Mouse (Mus musculus) stomach, postnatal 0 days (tissue): ENCODE measurements around the gene Xpr1. TPM values are rescaled to one million over a fixed set of nuclear protein-coding genes. Genes with fewer than 3 reads are reported as not detected.

Experiments
- ATAC-seq: fragments of 200-750 bp; cut with Nextera tagmentation; 2 replicates; pipeline ENCODE4 v1.8.0; 2017; ENCODE audit not compliant: low FRiP score, low TSS enrichment
- DNase-seq: peaks from one replicate; pipeline ENCODE4 v3.0.0-alpha.2; 2016; ENCODE audit warnings: low spot score
- H3K27ac ChIP-seq: fragments of 300-500 bp; sonication (generic); replicated peaks from 2 replicates; pipeline ENCODE4 v1.5.1; 2014; ENCODE audit warnings: mild to moderate bottlenecking, control low read depth
- H3K27me3 ChIP-seq: fragments of 300-500 bp; sonication (generic); 2 replicates; pipeline ENCODE4 v1.6.1; 2014; ENCODE audit warnings: low read length; ENCODE audit not compliant: control insufficient read depth, insufficient read depth
- H3K36me3 ChIP-seq: fragments of 300-500 bp; sonication (generic); 2 replicates; pipeline ENCODE4 v1.6.1; 2014; ENCODE audit warnings: low read length, mixed read lengths; ENCODE audit not compliant: control insufficient read depth, insufficient read depth
- H3K4me1 ChIP-seq: fragments of 300-500 bp; sonication (generic); replicated peaks from 2 replicates; pipeline ENCODE4 v1.6.1; 2014; ENCODE audit warnings: antibody characterized with exemption; ENCODE audit not compliant: control insufficient read depth, insufficient read depth
- H3K4me2 ChIP-seq: fragments of 300-500 bp; sonication (generic); replicated peaks from 2 replicates; pipeline ENCODE4 v1.6.1; 2014; ENCODE audit warnings: low read depth, mild to moderate bottlenecking, control low read depth, moderate library complexity
- H3K4me3 ChIP-seq: fragments of 300-500 bp; sonication (generic); 2 replicates; pipeline ENCODE4 v1.5.1; 2014; ENCODE audit warnings: low read depth, low read length, control low read depth
- H3K9ac ChIP-seq: fragments of 300-500 bp; sonication (generic); 2 replicates; pipeline ENCODE4 v1.6.1; 2014; ENCODE audit warnings: mild to moderate bottlenecking, low read length, control low read depth, mixed read lengths
- H3K9me3 ChIP-seq: fragments of 300-500 bp; sonication (generic); 2 replicates; pipeline ENCODE4 v1.6.1; 2016; ENCODE audit warnings: low read length; ENCODE audit not compliant: control insufficient read depth
- CTCF ChIP-seq: IDR thresholded peaks from 2 replicates; pipeline ENCODE4 v1.5.1; 2016; ENCODE audit warnings: antibody characterized with exemption, low read depth, mild to moderate bottlenecking, moderate library complexity
- EP300 ChIP-seq: optimal IDR thresholded peaks from 2 replicates; pipeline ENCODE3; 2016; ENCODE audit warnings: antibody characterized with exemption
- WGBS: fragments of 180-500 bp; shearing (Covaris S2); extraction: QIAGEN DNeasy Blood & Tissue Kit; methylation state at CpG from one replicate; pipeline ENCODE4 v1.1.7; 2014; 5-methylcytosine and 5-hydroxymethylcytosine counted together
- polyA plus RNA-seq: library from polyadenylated mRNA; unstranded; fragments of >200 nt; fragmentation: Nextera tagmentation; extraction: Ambion mirVana; gene quantifications from 2 replicates; pipeline ENCODE4 v1.2.1, GENCODE M21; 2015

Xpr1 gene
- polyA plus RNA-seq, 1 experiment from 2014 or later, result 2.9 TPM

- no peak for TF ChIP-seq CTCF
- no peak for TF ChIP-seq EP300
- H3K4me3 ChIP-seq, result no peak overlapping the region
- H3K27ac ChIP-seq, result no peak overlapping the region
- WGBS, result 53% methylated on average over 2 of the region's 2 CpGs
- DNase-seq, result no peak
- H3K9ac ChIP-seq, result no peak overlapping the region
- H3K4me1 ChIP-seq, result no peaks in the 10 kb centered on the region
- H3K4me2 ChIP-seq, result no peak overlapping the region
- ATAC-seq, result no peak
- H3K27me3 ChIP-seq, result no peaks in the 10 kb centered on the region
- H3K9me3 ChIP-seq, result no peaks in the 10 kb centered on the region
- H3K36me3 ChIP-seq, result no peaks in the 10 kb centered on the region
Observed at GRCm38 (mm10) chr1:155303402-155303801, 113.8 kb downstream of the Xpr1 start.

- H3K4me2 ChIP-seq, result no peak overlapping the region
- H3K36me3 ChIP-seq, result no peaks in the 10 kb centered on the region
- no peaks in the 10 kb centered on the region for H3K4me1 ChIP-seq
- no peak for ATAC-seq
- H3K9ac ChIP-seq, result no peak overlapping the region
- no peak overlapping the region for H3K27ac ChIP-seq
- no peak overlapping the region for H3K4me3 ChIP-seq
- H3K27me3 ChIP-seq, result no peaks in the 10 kb centered on the region
- 92% methylated on average over 5 of the region's 5 CpGs for WGBS
- H3K9me3 ChIP-seq, result no peaks in the 10 kb centered on the region
- no peak for DNase-seq
- TF ChIP-seq CTCF, result no peak
- no peak for TF ChIP-seq EP300
Observed at GRCm38 (mm10) chr1:155297615-155298014, 119.6 kb downstream of the Xpr1 start.

GRCm38 (mm10) chr1:155297203-155297602, 120.0 kb downstream of the Xpr1 start:
- Histone ChIP-seq H3K9me3 (no peaks in the 10 kb centered on the region), H3K4me2 (no peak overlapping the region), H3K4me1 (no peaks in the 10 kb centered on the region), H3K4me3 (no peak overlapping the region), H3K27me3 (no peaks in the 10 kb centered on the region), H3K9ac (no peak overlapping the region), H3K36me3 (no peaks in the 10 kb centered on the region), H3K27ac (no peak overlapping the region)
- ATAC-seq (no peak), DNase-seq (no peak)
- WGBS, result 92% methylated on average over 2 of the region's 2 CpGs
- no peak for TF ChIP-seq EP300
- no peak for TF ChIP-seq CTCF

- DNase-seq (no peak), ATAC-seq (peak; percentile 57; the same call in 1 of the 2 replicates)
- no peak overlapping the region for H3K9ac ChIP-seq
- WGBS, result 12% methylated on average over 3 of the region's 3 CpGs
- H3K4me3 ChIP-seq, result no peak overlapping the region
- H3K4me2 ChIP-seq, result no peak overlapping the region
- H3K9me3 ChIP-seq, result no peaks in the 10 kb centered on the region
- no peaks in the 10 kb centered on the region for H3K27me3 ChIP-seq
- no peaks in the 10 kb centered on the region for H3K4me1 ChIP-seq
- no peak overlapping the region for H3K27ac ChIP-seq
- TF ChIP-seq EP300, result no peak
- TF ChIP-seq CTCF, result peak; percentile 90
- H3K36me3 ChIP-seq, result no peaks in the 10 kb centered on the region; the same call in 1 of the 2 replicates
Observed at GRCm38 (mm10) chr1:155293446-155293845, 123.8 kb downstream of the Xpr1 start.

- Histone ChIP-seq H3K9me3 (no peaks in the 10 kb centered on the region), H3K4me3 (no peak overlapping the region)
Observed at GRCm38 (mm10) chr1:155289411-155289810, 127.8 kb downstream of the Xpr1 start.

GRCm38 (mm10) chr1:155288033-155288432, 129.2 kb downstream of the Xpr1 start:
- Histone ChIP-seq H3K27ac (no peak overlapping the region), H3K27me3 (no peaks in the 10 kb centered on the region), H3K4me3 (no peak overlapping the region), H3K9me3 (no peaks in the 10 kb centered on the region), H3K36me3 (no peaks in the 10 kb centered on the region; the same call in none of the 2 replicates), H3K9ac (no peak overlapping the region), H3K4me2 (no peak overlapping the region), H3K4me1 (no peaks in the 10 kb centered on the region)
- 78% methylated on average over 3 of the region's 3 CpGs for WGBS
- DNase-seq (no peak), ATAC-seq (no peak)
- TF ChIP-seq EP300, result no peak
- TF ChIP-seq CTCF, result no peak

More at GRCm38 (mm10) chr1:155289411-155289810, 127.8 kb downstream of the Xpr1 start:
- H3K4me1 ChIP-seq, result no peaks in the 10 kb centered on the region
- 90% methylated on average over 1 of the region's 1 CpGs for WGBS
- no peak overlapping the region for H3K4me2 ChIP-seq
- H3K36me3 ChIP-seq, result no peaks in the 10 kb centered on the region; the same call in none of the 2 replicates
- ATAC-seq (no peak), DNase-seq (no peak)
- no peak overlapping the region for H3K27ac ChIP-seq
- no peak for TF ChIP-seq EP300
- TF ChIP-seq CTCF, result no peak
- H3K9ac ChIP-seq, result no peak overlapping the region
- no peaks in the 10 kb centered on the region for H3K27me3 ChIP-seq
